Mouse (Mus musculus): Measurements from ENCODE around the gene Ip6k1. TPM values are rescaled to one million over a fixed set of nuclear protein-coding genes. Genes with fewer than 3 reads are reported as not detected.
A peak's percentile ranks its signal among the peaks of the same experiment; 100 is the strongest.

Gene Ip6k1
- total and polyA plus RNA-seq, 2 experiments from 2014 or later = 25.4 to 102 TPM

DNA sequence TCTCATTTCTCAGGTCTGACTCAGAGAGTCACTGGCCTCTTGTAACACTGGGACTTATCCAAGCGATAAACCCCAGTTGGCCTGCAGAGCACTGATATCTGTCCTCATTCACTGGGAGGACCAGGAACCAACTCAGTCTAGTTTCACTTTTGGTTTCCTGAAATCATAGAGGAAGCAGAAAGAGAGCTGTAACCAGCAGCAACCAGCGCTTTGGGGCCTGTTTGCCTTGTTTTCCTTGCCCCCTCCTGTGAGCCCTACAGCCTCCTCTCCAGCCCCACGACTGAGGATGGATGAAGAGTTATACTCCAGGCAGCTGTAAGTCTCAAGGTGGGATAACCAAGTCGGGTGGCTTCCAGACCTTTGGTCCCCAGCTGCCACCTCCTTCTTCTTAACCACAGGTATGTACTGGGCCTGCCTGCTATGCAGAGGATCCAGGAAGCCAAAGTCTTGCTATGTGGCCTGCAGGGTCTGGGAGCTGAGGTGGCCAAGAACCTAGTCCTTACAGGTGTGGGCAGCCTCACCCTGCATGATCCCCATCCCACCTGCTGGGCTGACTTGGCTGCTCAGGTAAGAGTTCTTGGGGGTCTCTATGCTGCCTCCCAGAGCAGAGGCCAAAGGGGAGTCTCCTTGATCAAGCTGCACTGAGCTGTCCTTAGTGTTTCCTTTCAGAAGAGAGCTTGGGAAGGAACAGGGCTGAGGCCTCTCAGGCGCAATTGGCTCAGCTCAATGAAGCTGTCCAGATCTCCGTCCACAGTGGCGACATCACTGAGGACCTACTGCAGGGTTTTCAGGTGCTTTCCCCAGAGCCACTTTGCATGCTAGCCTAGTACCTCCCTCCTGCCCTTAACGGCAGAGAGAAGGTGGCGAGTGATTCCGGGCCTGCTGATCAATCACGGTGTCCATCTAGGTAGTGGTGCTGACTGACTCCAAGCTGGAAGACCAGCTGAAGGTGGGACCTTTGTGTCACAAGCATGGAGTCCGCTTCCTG is 26.6 kb upstream of the Ip6k1 start, which contains the start of gene Uba7:
Gene Uba7, plus strand, starts transcription at position 107 of the 988 bp plus-strand sequence.
- ATAC-seq (ENCODE audit: insufficient read depth, low read depth) (peak; percentile 71), DNase-seq (ENCODE audit: low spot score) (peak; percentile 83)
- peaks cover 28% of the 10 kb centered on the region for H3K4me1 ChIP-seq (ENCODE audit: control insufficient read depth, insufficient read depth)
- H3K27me3 ChIP-seq (ENCODE audit: control insufficient read depth, insufficient read depth, low read length) = no peaks in the 10 kb centered on the region
- H3K4me3 ChIP-seq (ENCODE audit: low read depth, low read length) = peak within 1 kb of the TSS; percentile 50
- peak within 1 kb of the TSS; percentile 90 for H3K27ac ChIP-seq (ENCODE audit: low read depth)
- 36% methylated on average over 12 of the region's 12 CpGs for WGBS
- H3K4me2 ChIP-seq (ENCODE audit: low read depth, low read length) = peak within 1 kb of the TSS; percentile 68
- no peaks in the 10 kb centered on the region for H3K9me3 ChIP-seq (replicated peaks; ENCODE audit: control insufficient read depth, low read length)
- H3K36me3 ChIP-seq (replicated peaks; ENCODE audit: control insufficient read depth, insufficient read depth, low read length) = peaks cover 18% of the 10 kb centered on the region
- H3K9ac ChIP-seq (replicated peaks; ENCODE audit: low read depth, low read length) = peak within 1 kb of the TSS; percentile 63
- TF ChIP-seq CTCF (IDR thresholded peaks at IDR 0.05; ENCODE audit: low read depth) (no peak), EP300 (IDR thresholded peaks at IDR 0.05; ENCODE audit: low read depth) (no peak)

GRCm38 (mm10) chr9:107978815-107979214 is 23.5 kb upstream of the Ip6k1 start:
- no peak for DNase-seq (ENCODE audit: low spot score)
- peaks cover 50% of the 10 kb centered on the region for H3K4me1 ChIP-seq (ENCODE audit: control insufficient read depth, insufficient read depth)

GRCm38 (mm10) chr9:107981684-107982605 is 20.4 kb upstream of the Ip6k1 start:
- DNase-seq (ENCODE audit: low spot score) (peak; percentile 66), ATAC-seq (ENCODE audit: insufficient read depth, low read depth) (peak; percentile 11; the same call in 1 of the 2 replicates)
- H3K4me3 ChIP-seq (ENCODE audit: low read depth, low read length) = peak overlapping the region; percentile 17
- peak overlapping the region; percentile 98 for H3K27ac ChIP-seq (ENCODE audit: low read depth)
- H3K9ac ChIP-seq (replicated peaks; ENCODE audit: low read depth, low read length) = peak overlapping the region; percentile 52
- no peaks in the 10 kb centered on the region for H3K9me3 ChIP-seq (replicated peaks; ENCODE audit: control insufficient read depth, low read length)
- H3K36me3 ChIP-seq (replicated peaks; ENCODE audit: control insufficient read depth, insufficient read depth, low read length) = peaks cover 18% of the 10 kb centered on the region
- H3K4me1 ChIP-seq (ENCODE audit: control insufficient read depth, insufficient read depth) = peaks cover 26% of the 10 kb centered on the region
- peak overlapping the region; percentile 84 for H3K4me2 ChIP-seq (ENCODE audit: low read depth, low read length)
- 48% methylated on average over 7 of the region's 7 CpGs for WGBS
- H3K27me3 ChIP-seq (ENCODE audit: control insufficient read depth, insufficient read depth, low read length) = no peaks in the 10 kb centered on the region
- TF ChIP-seq CTCF (IDR thresholded peaks at IDR 0.05; ENCODE audit: low read depth) (no peak), EP300 (IDR thresholded peaks at IDR 0.05; ENCODE audit: low read depth) (peak; percentile 37; the same call in 1 of the 2 replicates)

More at GRCm38 (mm10) chr9:107978815-107979214, 23.5 kb upstream of the Ip6k1 start:
- no peak for TF ChIP-seq CTCF (IDR thresholded peaks at IDR 0.05; ENCODE audit: low read depth)
- no peaks in the 10 kb centered on the region for H3K9me3 ChIP-seq (replicated peaks; ENCODE audit: control insufficient read depth, low read length)
- no peak overlapping the region for H3K4me3 ChIP-seq (ENCODE audit: low read depth, low read length)
- H3K36me3 ChIP-seq (replicated peaks; ENCODE audit: control insufficient read depth, insufficient read depth, low read length) = peaks cover 18% of the 10 kb centered on the region
- H3K27ac ChIP-seq (ENCODE audit: low read depth) = no peak overlapping the region
- H3K9ac ChIP-seq (replicated peaks; ENCODE audit: low read depth, low read length) = no peak overlapping the region
- no peaks in the 10 kb centered on the region for H3K27me3 ChIP-seq (ENCODE audit: control insufficient read depth, insufficient read depth, low read length)
- ATAC-seq (ENCODE audit: insufficient read depth, low read depth) = no peak
- WGBS = 87% methylated on average over 12 of the region's 12 CpGs
- H3K4me2 ChIP-seq (ENCODE audit: low read depth, low read length) = no peak overlapping the region

DNA sequence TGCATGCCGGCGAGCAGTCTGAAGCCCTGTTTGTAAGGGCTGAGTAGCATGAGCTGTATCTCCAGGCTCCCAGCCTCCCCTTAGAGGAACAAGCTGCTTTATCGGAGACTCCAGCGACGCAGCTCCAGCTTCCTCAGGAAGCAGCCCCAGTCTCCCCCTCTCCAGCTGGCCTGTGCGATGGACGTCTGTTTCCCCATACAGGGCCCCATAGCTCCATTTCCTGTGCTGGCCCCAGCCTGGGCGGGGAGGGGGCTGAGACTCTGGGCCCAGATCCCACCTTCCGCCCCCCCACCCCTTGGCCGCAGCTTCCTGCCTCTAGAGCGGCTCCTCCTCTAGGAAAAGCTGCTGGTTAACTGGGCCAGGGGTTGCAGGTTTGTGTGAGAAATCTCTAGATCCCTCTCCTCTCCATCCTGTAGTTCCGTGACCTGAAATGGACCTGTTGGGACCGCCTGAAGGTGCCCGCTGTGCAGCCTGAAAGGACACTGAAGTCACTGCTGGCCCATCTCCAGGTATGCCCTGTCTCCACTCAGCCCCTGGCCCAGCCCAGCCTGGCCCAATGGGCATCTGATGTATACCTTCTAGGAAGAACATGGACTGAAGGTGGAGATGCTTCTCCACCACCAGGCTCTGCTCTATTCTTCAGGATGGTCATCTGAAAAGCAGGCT is 19.5 kb upstream of the Ip6k1 start, which contains the start of gene Gm20661:
Gene Gm20661, plus strand, starts transcription at position 378 of the 666 bp plus-strand sequence.
- WGBS = 8% methylated on average over 14 of the region's 14 CpGs
- Histone ChIP-seq H3K4me3 (ENCODE audit: low read depth, low read length) (peak within 1 kb of the TSS; percentile 80), H3K27me3 (ENCODE audit: control insufficient read depth, insufficient read depth, low read length) (no peaks in the 10 kb centered on the region), H3K36me3 (replicated peaks; ENCODE audit: control insufficient read depth, insufficient read depth, low read length) (peaks cover 12% of the 10 kb centered on the region), H3K9ac (replicated peaks; ENCODE audit: low read depth, low read length) (peak within 1 kb of the TSS; percentile 77), H3K4me2 (ENCODE audit: low read depth, low read length) (peak within 1 kb of the TSS; percentile 84), H3K9me3 (replicated peaks; ENCODE audit: control insufficient read depth, low read length) (no peaks in the 10 kb centered on the region), H3K4me1 (ENCODE audit: control insufficient read depth, insufficient read depth) (peaks cover 26% of the 10 kb centered on the region), H3K27ac (ENCODE audit: low read depth) (peak within 1 kb of the TSS; percentile 98)
- ATAC-seq (ENCODE audit: insufficient read depth, low read depth) = peak; percentile 66
- no peak for TF ChIP-seq CTCF (IDR thresholded peaks at IDR 0.05; ENCODE audit: low read depth)
- TF ChIP-seq EP300 (IDR thresholded peaks at IDR 0.05; ENCODE audit: low read depth) = peak; percentile 96
- peak; percentile 92 for DNase-seq (ENCODE audit: low spot score)
